In genomic region chr11:118975917-118976316, GRCm38 (mm10) we compare ENCODE assay signal across 9 mouse cellular contexts. TPM values are rescaled to one million over a fixed set of nuclear protein-coding genes. Genes with fewer than 3 reads are reported as not detected.
DNase-seq lines count a peak whose midpoint lies in the region; ATAC-seq and TF ChIP-seq lines count a peak whose summit lies in the region.
"Had no signal": no experiment of that assay in that cellular context is flagged by ENCODE, and none has a peak within 500 bp of the region (broad histone marks: within the 10 kb centered on the region; RNA-seq: fewer than 3 reads in every experiment).

No protein-coding gene starts in this region.

- peaks cover 32% of the 10 kb centered on the region for H3K27me3 ChIP-seq in embryonic facial prominence, embryonic 15.5 days
- no peaks in the 10 kb centered on the region; the same call in 1 of the 2 replicates for H3K27me3 ChIP-seq in kidney, postnatal 0 days (ENCODE audit: insufficient read depth, low read length)
- H3K27me3 ChIP-seq in neural tube, embryonic 13.5 days, result peaks cover 5% of the 10 kb centered on the region; the same call in 1 of the 2 replicates

- H3K4me2 ChIP-seq in embryonic facial prominence, embryonic 15.5 days (replicated peaks), result peak overlapping the region; percentile 18; the same call in 1 of the 2 replicates
- 0 out of 2 replicates have a peak overlapping the region, but pooled peaks have one; percentile 27 for H3K4me2 ChIP-seq in kidney, postnatal 0 days (ENCODE audit: low read length)
- peak overlapping the region; percentile 44 for H3K4me2 ChIP-seq in neural tube, embryonic 13.5 days

- H3K27ac ChIP-seq in embryonic facial prominence, embryonic 15.5 days (replicated peaks), result no peak overlapping the region
- no peak overlapping the region for H3K27ac ChIP-seq in kidney, postnatal 0 days
- no peak overlapping the region for H3K27ac ChIP-seq in neural tube, embryonic 13.5 days (replicated peaks)

- 13% methylated on average over 12 of the region's 12 CpGs for WGBS in embryonic facial prominence, embryonic 15.5 days
- WGBS in kidney, postnatal 0 days, result 20% methylated on average over 12 of the region's 12 CpGs
- WGBS in neural tube, embryonic 13.5 days, result 16% methylated on average over 12 of the region's 12 CpGs

- no peaks in the 10 kb centered on the region for H3K9me3 ChIP-seq in embryonic facial prominence, embryonic 15.5 days (replicated peaks)
- no peaks in the 10 kb centered on the region for H3K9me3 ChIP-seq in kidney, postnatal 0 days (replicated peaks; ENCODE audit: low read length)
- no peaks in the 10 kb centered on the region for H3K9me3 ChIP-seq in neural tube, embryonic 13.5 days

- ATAC-seq in embryonic facial prominence, embryonic 15.5 days (ENCODE audit: insufficient number of reproducible peaks, low FRiP score, low TSS enrichment, low read depth), result no peak
- ATAC-seq in kidney, postnatal 0 days (replicated peaks; ENCODE audit: low FRiP score, low read depth), result 0 out of 2 replicates have a peak, but pooled peaks have one; percentile 36
- no peak for ATAC-seq in neural tube, embryonic 13.5 days (ENCODE audit: low read depth)

- H3K4me1 ChIP-seq in embryonic facial prominence, embryonic 15.5 days, result 0 out of 2 replicates have a peak, but pooled peaks cover 5% of the 10 kb centered on the region
- no peaks in the 10 kb centered on the region for H3K4me1 ChIP-seq in kidney, postnatal 0 days (replicated peaks; ENCODE audit: insufficient read depth, low read length)
- peaks cover 36% of the 10 kb centered on the region for H3K4me1 ChIP-seq in neural tube, embryonic 13.5 days (replicated peaks)

- TF ChIP-seq CTCF in kidney, postnatal 0 days (IDR thresholded peaks at IDR 0.05; ENCODE audit: low read depth), result no peak

- H3K36me3 ChIP-seq in embryonic facial prominence, embryonic 15.5 days, result no peaks in the 10 kb centered on the region
- H3K36me3 ChIP-seq in kidney, postnatal 0 days (ENCODE audit: insufficient read depth, low read length), result no peaks in the 10 kb centered on the region
- no peaks in the 10 kb centered on the region for H3K36me3 ChIP-seq in neural tube, embryonic 13.5 days

- DNase-seq in cerebellum, adult 11-12 months, result peak; percentile 59
- no peak for DNase-seq in cerebellum, adult 8-10 months
- DNase-seq in B cell, adult 2 months, result peak; percentile 52
- DNase-seq in kidney, postnatal 0 days (ENCODE audit: low spot score), result no peak
- no peak for DNase-seq in urinary bladder, postnatal 10 days (ENCODE audit: low spot score)
- DNase-seq in adrenal gland, postnatal 10 days, result no peak

- H3K4me3 ChIP-seq in embryonic facial prominence, embryonic 15.5 days (replicated peaks), result no peak overlapping the region
- H3K4me3 ChIP-seq in kidney, postnatal 0 days (replicated peaks; ENCODE audit: low read depth, low read length), result no peak overlapping the region
- 0 out of 2 replicates have a peak overlapping the region, but pooled peaks have one; percentile 7 for H3K4me3 ChIP-seq in neural tube, embryonic 13.5 days

- H3K9ac ChIP-seq in embryonic facial prominence, embryonic 15.5 days, result no peak overlapping the region
- no peak overlapping the region for H3K9ac ChIP-seq in kidney, postnatal 0 days (ENCODE audit: low read depth, low read length)
- peak overlapping the region; percentile 44; the same call in 1 of the 2 replicates for H3K9ac ChIP-seq in neural tube, embryonic 13.5 days

RNA-seq across cellular contexts. Expression of gene Enpp7, which starts 12.1 kb away (rescaled TPM):
- not detected in 2 replicates for polyA plus RNA-seq in embryonic facial prominence, embryonic 15.5 days (2015; fragmentation: Nextera tagmentation; extraction: Ambion mirVana)
- not detected in 2 replicates for polyA plus RNA-seq in kidney, postnatal 0 days (2015; fragmentation: Nextera tagmentation; extraction: Ambion mirVana)
- not detected in 2 replicates for polyA plus RNA-seq in neural tube, embryonic 13.5 days (2015; fragmentation: Nextera tagmentation; extraction: Ambion mirVana)
- total RNA-seq in adrenal gland, postnatal 10 days (2021), result not detected
- polyA plus RNA-seq: C2C12 had no signal

RNA-seq across cellular contexts. Expression of gene Cbx2, which starts 46.8 kb away (rescaled TPM):
- 35.2 and 37.0 TPM in 2 replicates for polyA plus RNA-seq in embryonic facial prominence, embryonic 15.5 days (2015; fragmentation: Nextera tagmentation; extraction: Ambion mirVana)
- 16.7 and 18.4 TPM in 2 replicates for polyA plus RNA-seq in kidney, postnatal 0 days (2015; fragmentation: Nextera tagmentation; extraction: Ambion mirVana)
- polyA plus RNA-seq in neural tube, embryonic 13.5 days (2015; fragmentation: Nextera tagmentation; extraction: Ambion mirVana), result 17.4 and 21.4 TPM in 2 replicates
- 1 to 10 TPM; 6.7 to 7.9 TPM for total RNA-seq in adrenal gland, postnatal 10 days (2021)

Comparison
In these comparisons a context has a peak if more than half of its experiments do, and no peak if none do; other contexts are left out.
1. DNase-seq: peak in cerebellum, adult 11-12 months (single experiment) and B cell, adult 2 months (2 of 2); none in cerebellum, adult 8-10 months (single experiment), kidney, postnatal 0 days (single experiment), urinary bladder, postnatal 10 days (single experiment) and adrenal gland, postnatal 10 days (single experiment).
2. Peak in every context shown above with its lines, with median percentiles within 50 percentile points of each other: H3K4me2 ChIP-seq.